Mouse (Mus musculus) heart, postnatal 0 days (tissue): ENCODE results near the gene Shc2.

Source experiments
- CTCF ChIP-seq: IDR thresholded peaks from 2 replicates; pipeline ENCODE4 v1.5.1; 2016; ENCODE audit warnings: antibody characterized with exemption, control low read depth, low read depth
- EP300 ChIP-seq: IDR thresholded peaks from 2 replicates; pipeline ENCODE4 v1.6.1; 2016; ENCODE audit warnings: antibody characterized with exemption, low read depth

- TF ChIP-seq CTCF: no peak
- no peak for TF ChIP-seq EP300
Measured at GRCm38 (mm10) chr10:79579781-79580180, 57.9 kb downstream of the Shc2 start.
